Mouse (Mus musculus) gastrocnemius, adult 8-10 months (tissue): Measurements from ENCODE around the gene Zdhhc14. TPM values are rescaled to one million over a fixed set of nuclear protein-coding genes. Genes with fewer than 3 reads are reported as not detected.
A peak's percentile ranks its signal among the peaks of the same experiment; 100 is the strongest.

Experiments
- DNase-seq, 2 experiments: peaks; one replicate each; pipeline ENCODE4 v3.0.0; 2022; ENCODE audit warnings: low spot score in 2 of 2
- total RNA-seq, 4 experiments: library from RNA; stranded (reverse); gene quantifications; 2 replicates each; pipeline ENCODE4 v1.2.4; 2022

The Zdhhc14 gene
- total RNA-seq, 4 experiments from 2014 or later, result 3.2 to 4.5 (median 3.7) TPM

- DNase-seq, result no peak
These were observed 237.3 kb downstream of the Zdhhc14 start for GRCm38 (mm10) chr17:5729587-5730125.

GRCm38 (mm10) chr17:5730538-5730937 is 238.2 kb downstream of the Zdhhc14 start:
- DNase-seq, result no peak

- DNase-seq, result peak; percentile 12 to 17
These were observed 241.0 kb downstream of the Zdhhc14 start for GRCm38 (mm10) chr17:5733400-5733799.

- no peak for DNase-seq
These were observed 248.7 kb downstream of the Zdhhc14 start for GRCm38 (mm10) chr17:5741061-5741460.

GRCm38 (mm10) chr17:5744016-5744415 is 251.7 kb downstream of the Zdhhc14 start:
- DNase-seq, result no peak

- DNase-seq, result no peak
These were observed 254.0 kb downstream of the Zdhhc14 start for GRCm38 (mm10) chr17:5746378-5746777.

GRCm38 (mm10) chr17:5747539-5748500 is 255.5 kb downstream of the Zdhhc14 start:
- DNase-seq, result no peak

- DNase-seq, result no peak
These were observed 256.1 kb downstream of the Zdhhc14 start for GRCm38 (mm10) chr17:5748501-5748894.

- no peak for DNase-seq
These were observed 257.9 kb downstream of the Zdhhc14 start for GRCm38 (mm10) chr17:5750278-5750677.

- no peak for DNase-seq
These were observed 258.7 kb downstream of the Zdhhc14 start for GRCm38 (mm10) chr17:5751066-5751465.

- no peak for DNase-seq
These were observed 260.0 kb downstream of the Zdhhc14 start for GRCm38 (mm10) chr17:5752322-5752715.

GRCm38 (mm10) chr17:5752716-5753585 is 260.6 kb downstream of the Zdhhc14 start:
- peak; percentile 59 to 66 for DNase-seq

GRCm38 (mm10) chr17:5755489-5755888 is 263.1 kb downstream of the Zdhhc14 start:
- DNase-seq, result no peak

GRCm38 (mm10) chr17:5756065-5756464 is 263.7 kb downstream of the Zdhhc14 start:
- DNase-seq, result no peak

- DNase-seq, result no peak
These were observed 264.5 kb downstream of the Zdhhc14 start for GRCm38 (mm10) chr17:5756855-5757254.

- DNase-seq, result no peak
These were observed 271.4 kb downstream of the Zdhhc14 start for GRCm38 (mm10) chr17:5763768-5764167.

- no peak for DNase-seq
These were observed 271.9 kb downstream of the Zdhhc14 start for GRCm38 (mm10) chr17:5764270-5764669.

- no peak for DNase-seq
These were observed 273.4 kb downstream of the Zdhhc14 start for GRCm38 (mm10) chr17:5765746-5766145.

GRCm38 (mm10) chr17:5768164-5768705 is 275.9 kb downstream of the Zdhhc14 start:
- no peak for DNase-seq

GRCm38 (mm10) chr17:5768810-5769520 is 276.6 kb downstream of the Zdhhc14 start:
- no peak for DNase-seq

GRCm38 (mm10) chr17:5769776-5770175 is 277.4 kb downstream of the Zdhhc14 start:
- DNase-seq, result no peak
